Mouse (Mus musculus) embryonic fibroblast, embryonic 13.5 days (primary cell): ENCODE measurements at regions not wholly inside any gene's neighbourhood (a gene's known extent, or its start where the extent isn't known, plus 50 kb on each side); places are given as distances from the start of the nearest gene placed in this dataset.

Experiments
- H3K27ac ChIP-seq: 2 replicates; pipeline ENCODE4 v1.5.1; 2012; ENCODE audit warnings: low read length, control low read depth, inconsistent platforms; ENCODE audit not compliant: insufficient read depth
- H3K4me1 ChIP-seq: 2 replicates; pipeline ENCODE4 v1.6.1; 2011; ENCODE audit warnings: low read length; ENCODE audit not compliant: control insufficient read depth, insufficient read depth
- H3K4me3 ChIP-seq: 2 replicates; pipeline ENCODE4 v1.5.1; 2011; ENCODE audit warnings: mild to moderate bottlenecking, control low read depth, low read length; ENCODE audit not compliant: insufficient read depth
- CTCF ChIP-seq: IDR thresholded peaks from 2 replicates; pipeline ENCODE4 v1.5.1; 2011; ENCODE audit warnings: mild to moderate bottlenecking, control low read depth, low read length, moderate library complexity, borderline replicate concordance; ENCODE audit not compliant: insufficient read depth
- POLR2A ChIP-seq: IDR thresholded peaks from 2 replicates; pipeline ENCODE4 v1.6.1; 2011; ENCODE audit warnings: low read depth, mild to moderate bottlenecking, control low read depth, low read length, moderate library complexity

DNA sequence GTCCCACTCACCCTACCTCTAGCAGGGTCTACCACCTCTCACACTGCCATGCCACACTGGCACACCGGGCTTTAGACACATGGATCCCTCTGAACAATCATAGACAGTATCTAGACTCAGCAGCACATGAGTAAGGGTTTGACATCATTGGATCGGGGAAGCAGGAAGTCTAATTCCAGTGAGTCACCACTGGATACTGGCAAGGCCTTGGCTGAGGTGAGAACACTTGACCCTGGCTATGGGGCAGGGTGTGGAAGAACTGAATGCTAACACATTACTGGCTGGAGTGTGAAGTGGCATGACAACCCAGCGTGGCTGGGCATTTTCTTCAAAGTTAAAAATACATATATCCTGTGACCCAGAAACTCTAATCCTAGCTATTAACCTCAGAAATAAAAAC lies 114.4 kb downstream of the H2afy start:
- H3K4me3 ChIP-seq = no peak overlapping the region
- H3K27ac ChIP-seq = no peak overlapping the region
- peaks cover 4% of the 10 kb centered on the region; the same call in 1 of the 2 replicates for H3K4me1 ChIP-seq
- no peak for TF ChIP-seq POLR2A
- no peak for TF ChIP-seq CTCF

DNA sequence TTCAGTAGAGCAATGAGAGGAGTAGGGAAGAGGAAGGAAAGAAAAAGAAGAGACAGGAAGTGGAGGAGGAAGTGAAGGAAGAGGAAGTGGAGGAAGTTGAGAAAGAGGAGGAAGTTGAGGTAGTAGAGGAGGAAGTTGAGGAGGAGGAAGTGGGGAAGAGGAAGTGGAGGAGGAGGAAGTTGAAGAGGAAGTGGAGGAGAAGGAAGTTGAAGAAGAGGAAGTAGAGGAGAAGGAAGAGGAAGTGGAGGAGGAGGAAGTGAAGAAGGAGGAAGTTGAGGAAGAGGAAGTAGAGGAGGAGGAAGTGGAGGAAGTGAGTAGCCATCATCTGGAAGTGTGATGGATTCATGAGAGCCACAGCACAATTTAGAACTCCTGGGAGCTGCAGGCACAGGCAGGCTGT lies 122.2 kb downstream of the H2afy start:
- TF ChIP-seq CTCF (no peak), POLR2A (no peak)

DNA sequence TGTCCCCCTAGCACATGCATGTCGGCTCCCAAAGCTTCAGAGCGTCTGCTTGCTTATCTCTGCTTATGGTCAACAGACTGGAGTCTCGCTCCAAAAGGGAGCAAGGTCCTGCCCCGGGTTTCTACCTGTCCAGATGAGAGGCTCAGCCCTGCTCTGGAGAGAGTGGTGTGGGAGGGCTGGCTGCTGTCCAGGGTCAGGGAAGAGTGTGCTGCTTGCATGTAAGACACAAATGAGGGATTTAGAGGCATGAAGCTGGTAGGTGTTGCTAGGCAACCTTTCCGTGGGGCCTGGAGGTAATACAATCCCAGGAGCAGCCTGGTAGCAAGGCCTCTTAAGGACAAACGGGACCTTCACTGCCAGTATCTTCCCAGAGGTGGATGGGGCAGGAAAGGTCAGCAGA lies 125.7 kb downstream of the H2afy start:
- TF ChIP-seq POLR2A (no peak), CTCF (no peak)
- Histone ChIP-seq H3K4me1 (no peaks in the 10 kb centered on the region), H3K27ac (no peak overlapping the region), H3K4me3 (no peak overlapping the region)

More for the DNA sequence above, 122.2 kb downstream of the H2afy start:
- Histone ChIP-seq H3K4me1 (no peaks in the 10 kb centered on the region), H3K27ac (no peak overlapping the region), H3K4me3 (no peak overlapping the region)

DNA sequence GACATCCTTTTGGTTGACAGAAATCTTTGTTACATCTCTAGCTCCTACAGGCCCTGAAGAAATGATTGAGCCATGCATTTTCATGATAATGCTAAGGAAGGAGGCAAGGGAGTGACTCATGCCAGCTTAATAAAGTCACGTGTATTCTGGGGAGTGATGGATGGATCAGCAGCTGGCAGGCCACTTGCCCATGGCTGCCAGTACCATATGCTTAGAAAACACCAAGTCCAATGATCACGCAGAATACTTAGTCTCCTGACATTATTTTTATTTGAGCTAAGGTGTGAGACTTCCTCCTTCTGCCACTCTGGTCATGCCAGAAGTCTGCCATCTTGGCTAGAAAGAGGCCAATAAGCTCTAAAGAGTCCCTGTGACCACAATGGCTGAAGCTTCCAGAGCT lies 129.3 kb downstream of the H2afy start:
- Histone ChIP-seq H3K27ac (no peak overlapping the region), H3K4me1 (no peaks in the 10 kb centered on the region), H3K4me3 (no peak overlapping the region)
- TF ChIP-seq CTCF = no peak
- TF ChIP-seq POLR2A = no peak

DNA sequence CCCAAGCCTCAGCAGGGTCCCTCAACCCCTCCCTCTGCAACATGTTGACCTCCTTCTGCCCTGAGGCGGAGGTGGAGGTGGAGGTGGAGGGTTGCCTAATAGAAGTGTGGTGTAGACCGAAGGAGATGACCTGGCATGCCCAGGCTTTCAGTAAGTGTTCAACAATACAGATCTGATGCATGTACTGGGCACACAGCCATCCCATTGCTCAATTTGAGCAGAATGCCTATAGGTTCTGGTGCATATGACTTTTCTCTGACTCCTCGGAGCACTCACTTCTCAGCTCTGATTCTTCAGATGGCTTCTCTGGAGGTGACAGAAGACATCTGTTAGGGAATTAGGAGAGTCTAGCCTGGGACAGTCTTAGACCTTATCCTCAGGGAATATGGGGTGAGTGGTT lies 130.4 kb downstream of the H2afy start:
- no peak overlapping the region for H3K27ac ChIP-seq
- no peak for TF ChIP-seq POLR2A
- TF ChIP-seq CTCF = no peak

DNA sequence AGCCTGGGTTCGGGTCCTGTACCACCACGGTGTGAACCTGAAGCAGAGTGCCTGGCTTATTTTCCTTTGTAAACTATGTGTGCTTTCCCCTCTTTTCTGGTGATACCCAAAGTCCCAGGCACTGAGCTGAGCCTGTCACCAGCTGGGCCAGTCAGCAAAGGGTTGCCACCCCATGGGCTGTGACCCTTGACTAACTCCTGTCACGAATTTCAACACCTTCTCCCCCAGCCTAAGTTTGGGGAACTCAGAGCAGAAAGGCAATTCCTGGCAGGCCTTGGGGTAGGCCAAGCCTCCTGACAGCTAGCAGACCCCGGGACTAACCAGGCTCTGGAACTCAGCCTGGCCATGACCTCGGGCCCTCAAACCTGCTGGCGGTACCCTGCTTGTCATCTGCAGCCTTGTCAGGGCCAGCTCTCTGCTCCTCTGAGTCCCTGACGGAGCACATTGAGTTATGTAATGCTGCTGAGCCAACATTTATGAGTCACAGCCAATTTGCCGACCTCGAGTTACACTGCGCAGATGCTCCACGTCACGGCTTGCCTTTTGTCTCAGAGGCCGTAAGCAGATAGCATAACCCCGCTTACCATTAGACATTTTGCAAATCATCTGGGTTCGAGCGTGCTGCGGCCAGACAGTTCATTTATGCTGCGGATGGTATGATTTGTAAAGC lies 132.3 kb downstream of the H2afy start:
- TF ChIP-seq POLR2A (no peak), CTCF (no peak)
- Histone ChIP-seq H3K27ac (no peak overlapping the region), H3K4me1 (no peaks in the 10 kb centered on the region), H3K4me3 (no peak overlapping the region)

More for the DNA sequence above, 130.4 kb downstream of the H2afy start:
- no peak overlapping the region for H3K4me3 ChIP-seq
- H3K4me1 ChIP-seq = no peaks in the 10 kb centered on the region

DNA sequence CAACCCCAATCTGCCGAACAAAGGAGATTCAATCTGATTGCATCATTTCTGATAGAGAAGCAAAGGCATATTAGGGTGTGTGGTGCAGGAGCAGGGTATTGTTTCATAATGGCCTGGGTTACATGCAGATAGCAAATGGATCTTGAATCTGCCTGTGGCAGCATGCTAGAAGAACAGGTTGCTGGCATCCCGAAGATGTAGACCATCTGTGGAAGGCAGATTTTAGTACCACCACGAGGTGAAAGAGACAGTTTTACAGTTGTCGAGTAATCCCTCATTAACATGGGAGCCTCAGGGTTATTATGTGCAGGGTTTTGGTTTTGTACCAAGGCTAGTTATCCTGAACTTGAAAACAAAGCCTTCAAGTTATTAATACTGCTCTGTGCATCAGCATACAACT lies 140.9 kb downstream of the H2afy start:
- TF ChIP-seq POLR2A (no peak), CTCF (no peak)
- Histone ChIP-seq H3K4me3 (no peak overlapping the region), H3K4me1 (no peaks in the 10 kb centered on the region)

DNA sequence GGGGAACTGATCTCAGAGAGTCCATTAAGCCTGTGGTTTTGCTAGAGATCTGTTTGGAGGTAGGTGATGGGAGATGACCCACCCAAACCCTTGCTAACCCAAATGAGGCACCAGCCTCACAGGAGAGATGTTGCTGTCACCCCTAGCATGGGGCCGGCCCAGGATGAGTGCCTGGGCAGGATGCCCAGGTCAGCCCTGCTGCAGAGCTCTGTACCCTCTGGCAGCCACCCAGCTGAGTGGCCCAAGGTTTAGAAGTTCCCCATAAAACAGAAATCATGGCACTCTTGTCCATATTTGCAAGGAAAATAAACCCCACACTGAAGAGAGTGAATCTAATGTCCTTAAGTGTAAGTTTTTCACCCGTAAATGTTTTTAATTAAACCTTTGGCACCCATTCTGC lies 141.7 kb downstream of the H2afy start:
- H3K4me3 ChIP-seq = no peak overlapping the region
- H3K4me1 ChIP-seq = no peaks in the 10 kb centered on the region
- no peak for TF ChIP-seq CTCF
- TF ChIP-seq POLR2A = no peak
- H3K27ac ChIP-seq = no peak overlapping the region

More for the DNA sequence above, 140.9 kb downstream of the H2afy start:
- H3K27ac ChIP-seq = no peak overlapping the region

DNA sequence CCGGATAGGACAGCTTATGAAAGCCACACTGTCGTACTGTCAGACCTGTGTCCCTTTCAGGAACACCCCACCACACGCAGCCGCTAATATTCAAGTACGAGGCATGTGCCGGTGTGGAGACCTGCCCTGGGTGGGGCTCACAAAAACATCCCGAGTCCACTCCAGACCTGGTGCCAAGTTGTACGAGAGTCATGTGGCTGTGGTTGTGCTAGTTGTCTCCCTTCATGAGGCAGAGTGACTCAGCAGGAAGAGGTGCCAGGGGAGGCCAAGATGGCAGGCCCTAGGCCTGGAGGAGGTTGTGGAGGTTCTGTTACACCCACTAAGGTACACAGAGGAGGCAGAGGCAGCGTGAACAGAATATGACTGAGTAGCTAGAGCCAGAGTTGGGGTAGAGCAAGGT lies 143.5 kb downstream of the H2afy start:
- no peak overlapping the region for H3K4me3 ChIP-seq
- no peak overlapping the region for H3K27ac ChIP-seq
- no peak for TF ChIP-seq POLR2A
- TF ChIP-seq CTCF = no peak
- H3K4me1 ChIP-seq = no peaks in the 10 kb centered on the region

DNA sequence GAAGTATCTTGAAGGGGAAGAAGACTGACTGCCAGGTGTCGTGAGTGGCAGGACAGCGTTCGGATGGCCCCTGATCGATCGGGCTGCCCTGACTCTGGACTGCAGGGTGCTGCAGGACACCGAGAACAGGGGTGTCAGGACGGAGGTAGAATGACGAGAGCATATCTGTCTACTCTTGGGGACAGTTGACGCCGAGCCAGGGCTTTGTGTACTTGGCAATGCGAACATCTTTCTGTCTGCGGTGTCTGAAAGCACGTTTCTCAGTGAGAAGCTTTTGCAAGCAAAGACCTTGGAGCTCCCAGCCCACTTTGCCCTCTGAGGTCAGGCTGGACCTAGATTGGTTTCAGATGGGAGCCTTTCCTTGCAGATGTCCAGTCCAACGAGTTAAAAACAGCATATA lies 144.9 kb downstream of the H2afy start:
- TF ChIP-seq POLR2A = no peak
- TF ChIP-seq CTCF = no peak
- H3K4me3 ChIP-seq = no peak overlapping the region
- H3K27ac ChIP-seq = no peak overlapping the region

More for the DNA sequence above, 144.9 kb downstream of the H2afy start:
- H3K4me1 ChIP-seq = no peaks in the 10 kb centered on the region
